Mouse (Mus musculus): ENCODE measurements around the gene Zcchc2. TPM values are rescaled to one million over a fixed set of nuclear protein-coding genes. Genes with fewer than 3 reads are reported as not detected.
A peak's percentile ranks its signal among the peaks of the same experiment; 100 is the strongest.

Zcchc2 gene
- 21.1 and 21.8 TPM in 2 replicates for polyA plus RNA-seq (2011; ENCODE audit: insufficient read depth, insufficient read length, low read depth, missing spikeins)

- H3K4me3 ChIP-seq (ENCODE audit: low read depth, low read length) = peak within 1 kb of the TSS; percentile 92
- H3K9ac ChIP-seq (ENCODE audit: low read depth, poor library complexity, severe bottlenecking) = peak within 1 kb of the TSS; percentile 88
- H3K27ac ChIP-seq (ENCODE audit: insufficient read depth, low read length) = peak within 1 kb of the TSS; percentile 29; the same call in 1 of the 2 replicates
- H3K4me1 ChIP-seq (ENCODE audit: control insufficient read depth, insufficient read depth, low read length) = peaks cover 2% of the 10 kb centered on the region
- no peaks in the 10 kb centered on the region for H3K9me3 ChIP-seq (replicated peaks; ENCODE audit: control insufficient read depth, insufficient read depth, low read length, poor library complexity, severe bottlenecking)
- no peaks in the 10 kb centered on the region for H3K27me3 ChIP-seq (ENCODE audit: control insufficient read depth, insufficient read depth, low read length, poor library complexity, severe bottlenecking)
- peak; percentile 33 for TF ChIP-seq POLR2A (IDR thresholded peaks at IDR 0.05; ENCODE audit: insufficient read depth, low read length)
- TF ChIP-seq CTCF (IDR thresholded peaks at IDR 0.05; ENCODE audit: low read depth, low read length) = no peak
- no peaks in the 10 kb centered on the region for H3K36me3 ChIP-seq (ENCODE audit: control insufficient read depth, insufficient read depth, low read length, poor library complexity, severe bottlenecking)
Measured at GRCm38 (mm10) chr1:105990138-105990821, at the start of gene Zcchc2. TSS of gene Zcchc2 (plus strand) at chr1:105990406.

GRCm38 (mm10) chr1:105944927-105945580, 45.2 kb upstream of the Zcchc2 start:
- Histone ChIP-seq H3K9me3 (replicated peaks; ENCODE audit: control insufficient read depth, insufficient read depth, low read length, poor library complexity, severe bottlenecking) (no peaks in the 10 kb centered on the region), H3K27me3 (ENCODE audit: control insufficient read depth, insufficient read depth, low read length, poor library complexity, severe bottlenecking) (no peaks in the 10 kb centered on the region), H3K4me3 (ENCODE audit: low read depth, low read length) (no peak overlapping the region), H3K36me3 (ENCODE audit: control insufficient read depth, insufficient read depth, low read length, poor library complexity, severe bottlenecking) (no peaks in the 10 kb centered on the region), H3K9ac (ENCODE audit: low read depth, poor library complexity, severe bottlenecking) (no peak overlapping the region), H3K27ac (ENCODE audit: insufficient read depth, low read length) (no peak overlapping the region), H3K4me1 (ENCODE audit: control insufficient read depth, insufficient read depth, low read length) (no peaks in the 10 kb centered on the region)
- TF ChIP-seq EP300 (IDR thresholded peaks at IDR 0.05; ENCODE audit: insufficient read depth, low read depth, low read length) (no peak), POLR2A (IDR thresholded peaks at IDR 0.05; ENCODE audit: insufficient read depth, low read length) (no peak), CTCF (IDR thresholded peaks at IDR 0.05; ENCODE audit: low read depth, low read length) (no peak)

- Histone ChIP-seq H3K36me3 (ENCODE audit: control insufficient read depth, insufficient read depth, low read length, poor library complexity, severe bottlenecking) (no peaks in the 10 kb centered on the region), H3K4me1 (ENCODE audit: control insufficient read depth, insufficient read depth, low read length) (no peaks in the 10 kb centered on the region), H3K4me3 (ENCODE audit: low read depth, low read length) (no peak overlapping the region), H3K9me3 (replicated peaks; ENCODE audit: control insufficient read depth, insufficient read depth, low read length, poor library complexity, severe bottlenecking) (no peaks in the 10 kb centered on the region), H3K27me3 (ENCODE audit: control insufficient read depth, insufficient read depth, low read length, poor library complexity, severe bottlenecking) (no peaks in the 10 kb centered on the region), H3K9ac (ENCODE audit: low read depth, poor library complexity, severe bottlenecking) (no peak overlapping the region), H3K27ac (ENCODE audit: insufficient read depth, low read length) (no peak overlapping the region)
- TF ChIP-seq EP300 (IDR thresholded peaks at IDR 0.05; ENCODE audit: insufficient read depth, low read depth, low read length) (no peak), CTCF (IDR thresholded peaks at IDR 0.05; ENCODE audit: low read depth, low read length) (no peak), POLR2A (IDR thresholded peaks at IDR 0.05; ENCODE audit: insufficient read depth, low read length) (no peak)
Measured at GRCm38 (mm10) chr1:105946581-105947540, 43.3 kb upstream of the Zcchc2 start.

GRCm38 (mm10) chr1:105948352-105948751, 41.9 kb upstream of the Zcchc2 start:
- Histone ChIP-seq H3K9ac (ENCODE audit: low read depth, poor library complexity, severe bottlenecking) (no peak overlapping the region), H3K27me3 (ENCODE audit: control insufficient read depth, insufficient read depth, low read length, poor library complexity, severe bottlenecking) (no peaks in the 10 kb centered on the region), H3K4me3 (ENCODE audit: low read depth, low read length) (no peak overlapping the region), H3K9me3 (replicated peaks; ENCODE audit: control insufficient read depth, insufficient read depth, low read length, poor library complexity, severe bottlenecking) (no peaks in the 10 kb centered on the region), H3K27ac (ENCODE audit: insufficient read depth, low read length) (no peak overlapping the region), H3K4me1 (ENCODE audit: control insufficient read depth, insufficient read depth, low read length) (no peaks in the 10 kb centered on the region), H3K36me3 (ENCODE audit: control insufficient read depth, insufficient read depth, low read length, poor library complexity, severe bottlenecking) (no peaks in the 10 kb centered on the region)
- TF ChIP-seq POLR2A (IDR thresholded peaks at IDR 0.05; ENCODE audit: insufficient read depth, low read length) (no peak), CTCF (IDR thresholded peaks at IDR 0.05; ENCODE audit: low read depth, low read length) (no peak), EP300 (IDR thresholded peaks at IDR 0.05; ENCODE audit: insufficient read depth, low read depth, low read length) (no peak)

- TF ChIP-seq EP300 (IDR thresholded peaks at IDR 0.05; ENCODE audit: insufficient read depth, low read depth, low read length) (no peak), CTCF (IDR thresholded peaks at IDR 0.05; ENCODE audit: low read depth, low read length) (no peak), POLR2A (IDR thresholded peaks at IDR 0.05; ENCODE audit: insufficient read depth, low read length) (no peak)
- Histone ChIP-seq H3K27me3 (ENCODE audit: control insufficient read depth, insufficient read depth, low read length, poor library complexity, severe bottlenecking) (no peaks in the 10 kb centered on the region), H3K27ac (ENCODE audit: insufficient read depth, low read length) (no peak overlapping the region), H3K36me3 (ENCODE audit: control insufficient read depth, insufficient read depth, low read length, poor library complexity, severe bottlenecking) (no peaks in the 10 kb centered on the region), H3K9ac (ENCODE audit: low read depth, poor library complexity, severe bottlenecking) (no peak overlapping the region), H3K4me3 (ENCODE audit: low read depth, low read length) (no peak overlapping the region), H3K9me3 (replicated peaks; ENCODE audit: control insufficient read depth, insufficient read depth, low read length, poor library complexity, severe bottlenecking) (no peaks in the 10 kb centered on the region), H3K4me1 (ENCODE audit: control insufficient read depth, insufficient read depth, low read length) (no peaks in the 10 kb centered on the region)
Measured at GRCm38 (mm10) chr1:105953588-105953987, 36.6 kb upstream of the Zcchc2 start.
